Mouse (Mus musculus) spleen, adult 2 months (tissue): Measurements from ENCODE around the gene Srrm1. TPM values are rescaled to one million over a fixed set of nuclear protein-coding genes. Genes with fewer than 3 reads are reported as not detected.

Source experiments
- DNase-seq, 2 experiments: peaks; one replicate each; pipeline versions ENCODE4 v3.0.0 to v3.0.0-alpha.2; 2012 to 2021; ENCODE audit warnings: low spot score in 2 of 2, low read depth in 1 of 2
- H3K27ac ChIP-seq: fragments of 200-500 bp; 2 replicates; pipeline ENCODE4 v1.5.1; 2012; ENCODE audit warnings: low read length, inconsistent platforms; ENCODE audit not compliant: insufficient read depth
- H3K27me3 ChIP-seq: fragments of 200-500 bp; 2 replicates; pipeline ENCODE4 v1.6.1; 2012; ENCODE audit warnings: mild to moderate bottlenecking, moderate library complexity, low read length, inconsistent platforms; ENCODE audit not compliant: control insufficient read depth, insufficient read depth
- H3K36me3 ChIP-seq: fragments of 200-500 bp; 2 replicates; pipeline ENCODE4 v1.6.1; 2012; ENCODE audit warnings: mild to moderate bottlenecking, low read length, inconsistent platforms; ENCODE audit not compliant: control insufficient read depth, insufficient read depth
- H3K4me1 ChIP-seq: fragments of 200-500 bp; 2 replicates; pipeline ENCODE4 v1.6.1; 2011; ENCODE audit warnings: inconsistent platforms; ENCODE audit not compliant: control insufficient read depth, insufficient read depth, insufficient read length
- H3K4me3 ChIP-seq: fragments of 200-500 bp; 2 replicates; pipeline ENCODE4 v1.5.1; 2011; ENCODE audit warnings: mild to moderate bottlenecking, inconsistent platforms; ENCODE audit not compliant: insufficient read depth, insufficient read length; ENCODE audit errors: extremely low read depth
- CTCF ChIP-seq: fragments of 200-500 bp; IDR thresholded peaks from 2 replicates; pipeline ENCODE4 v1.5.1; 2011; ENCODE audit warnings: mild to moderate bottlenecking, inconsistent platforms; ENCODE audit not compliant: insufficient read depth, insufficient read length, insufficient replicate concordance; ENCODE audit errors: extremely low read depth
- POLR2A ChIP-seq: fragments of 200-500 bp; IDR thresholded peaks from 2 replicates; pipeline ENCODE4 v1.6.1; 2011; ENCODE audit warnings: low read depth, low read length, inconsistent platforms
- WGBS: fragments of 180-500 bp; shearing (Covaris S2); methylation state at CpG from one replicate; pipeline ENCODE4 v1.1.7; 2018; 5-methylcytosine and 5-hydroxymethylcytosine counted together
- polyA plus RNA-seq: library from polyadenylated mRNA; depleted of rRNA; stranded (reverse); fragments of >200 nt; gene quantifications from 2 replicates; pipeline ENCODE4 v1.2.3, GENCODE M21; 2012

The Srrm1 gene
- polyA plus RNA-seq, 1 experiment: 22.2 TPM

DNA sequence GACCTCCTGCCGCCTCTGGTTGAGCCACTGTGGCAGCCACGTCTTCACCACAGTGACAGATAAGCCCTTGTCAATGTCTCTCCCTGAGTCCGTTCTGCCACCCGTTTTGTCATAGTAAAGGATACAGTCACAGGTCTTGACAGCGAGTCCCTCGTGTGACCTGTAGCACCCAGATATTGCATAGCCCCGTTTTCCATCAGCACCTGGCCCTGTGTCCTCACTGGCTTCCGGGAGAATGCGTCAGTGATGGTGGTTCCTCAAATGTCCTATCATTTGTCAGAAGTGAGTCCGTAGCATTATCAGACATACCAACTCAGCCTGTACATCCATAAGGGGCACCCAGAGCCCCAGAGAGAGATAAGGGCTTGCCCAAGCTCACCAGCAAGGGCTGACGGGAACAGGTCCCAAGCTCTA, 38.7 kb downstream of the Srrm1 start:
- WGBS: 63% methylated on average over 11 of the region's 11 CpGs

DNA sequence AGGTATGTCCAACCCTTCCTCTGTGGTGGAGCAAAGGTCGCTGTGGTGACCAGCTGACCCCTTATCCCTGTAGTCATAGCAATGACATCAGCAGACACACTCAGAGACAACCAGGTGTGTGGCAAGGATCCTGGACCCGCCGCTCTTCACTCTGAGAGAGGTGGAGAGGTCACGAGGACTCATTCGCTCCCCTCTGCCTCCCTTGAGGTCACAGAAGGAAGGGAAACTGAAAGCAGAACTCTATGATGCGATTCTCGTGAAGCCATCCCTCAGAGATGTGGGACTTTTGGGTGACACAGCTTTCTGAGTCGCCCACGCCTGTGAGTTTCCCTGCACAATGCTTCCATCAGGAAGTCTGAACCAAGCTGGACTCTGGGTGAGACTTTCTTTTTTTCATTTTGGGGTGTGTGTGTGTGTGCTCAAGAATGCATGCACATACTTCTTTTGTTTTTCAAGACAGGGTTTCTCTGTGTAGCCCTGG, 39.3 kb downstream of the Srrm1 start:
- no peak for TF ChIP-seq CTCF
- no peak for TF ChIP-seq POLR2A
- peaks cover 21% of the 10 kb centered on the region for H3K4me1 ChIP-seq
- 6% methylated on average over 9 of the region's 9 CpGs for WGBS
- H3K4me3 ChIP-seq: peak overlapping the region; percentile 2; the same call in 1 of the 2 replicates
- DNase-seq: peak; percentile 71 to 83
- peaks cover 1% of the 10 kb centered on the region; the same call in 1 of the 2 replicates for H3K36me3 ChIP-seq
- H3K27me3 ChIP-seq: no peaks in the 10 kb centered on the region
- H3K27ac ChIP-seq: peak overlapping the region; percentile 65

More for the DNA sequence above, 38.7 kb downstream of the Srrm1 start:
- TF ChIP-seq CTCF: no peak
- no peak for TF ChIP-seq POLR2A
- peaks cover 3% of the 10 kb centered on the region; the same call in 1 of the 2 replicates for H3K36me3 ChIP-seq
- no peaks in the 10 kb centered on the region for H3K27me3 ChIP-seq
- peak overlapping the region; percentile 65 for H3K27ac ChIP-seq
- 0 out of 2 replicates have a peak overlapping the region, but pooled peaks have one; percentile 14 for H3K4me3 ChIP-seq
- H3K4me1 ChIP-seq: peaks cover 21% of the 10 kb centered on the region
- no peak for DNase-seq

DNA sequence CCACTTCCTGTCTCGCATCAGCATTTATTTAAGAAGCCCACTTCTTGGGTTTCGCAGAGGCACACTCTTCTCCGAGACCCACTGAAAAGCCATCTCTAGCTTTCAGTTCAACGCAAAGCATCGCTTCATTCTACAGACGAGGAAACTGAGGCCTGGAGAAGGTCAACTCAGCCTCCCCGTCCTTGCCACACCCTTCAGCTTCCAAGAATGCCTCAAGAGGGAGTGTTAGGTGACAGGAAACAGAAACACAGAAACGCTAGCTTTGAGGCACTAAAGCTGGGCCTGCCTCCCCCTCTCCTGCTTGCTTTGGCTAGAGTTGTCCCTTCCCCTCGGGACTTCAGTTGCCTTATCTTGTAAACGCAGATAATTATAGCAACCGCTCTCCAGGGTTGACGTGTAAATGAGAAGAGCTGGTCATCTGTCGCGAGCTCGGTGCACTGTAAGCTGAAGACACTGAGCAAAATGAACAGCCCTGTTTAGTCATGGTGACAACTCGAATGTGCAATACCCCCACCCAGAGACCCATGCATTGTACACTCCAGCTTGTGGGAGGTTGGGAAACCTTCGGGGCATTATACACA, 39.9 kb downstream of the Srrm1 start:
- Histone ChIP-seq H3K27ac (peak overlapping the region; percentile 65), H3K27me3 (no peaks in the 10 kb centered on the region), H3K36me3 (no peaks in the 10 kb centered on the region), H3K4me1 (peaks cover 21% of the 10 kb centered on the region), H3K4me3 (no peak overlapping the region)
- DNase-seq: no peak
- 31% methylated on average over 17 of the region's 17 CpGs for WGBS
- TF ChIP-seq CTCF (no peak), POLR2A (no peak)

DNA sequence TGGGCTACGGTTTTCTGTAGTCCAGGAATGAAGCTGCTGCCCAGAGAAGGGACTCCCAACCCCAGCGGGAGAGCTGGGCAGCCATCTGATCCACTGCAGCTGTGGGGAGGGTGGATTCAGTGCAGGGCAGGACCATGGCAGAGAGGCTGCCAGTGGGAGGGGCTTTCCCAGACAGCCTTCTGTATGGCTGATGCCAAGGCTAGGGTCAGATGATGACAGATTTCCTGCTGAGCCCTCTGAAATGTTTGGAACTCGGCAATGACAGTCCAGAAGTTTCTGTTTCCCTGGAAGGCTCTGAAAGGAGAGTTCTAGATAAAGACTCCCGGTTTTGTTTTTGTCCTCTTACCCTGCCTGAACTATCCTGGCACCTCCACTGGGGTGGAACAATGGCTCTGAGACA, 40.4 kb downstream of the Srrm1 start:
- WGBS: 60% methylated on average over 4 of the region's 4 CpGs
- Histone ChIP-seq H3K4me3 (no peak overlapping the region), H3K36me3 (no peaks in the 10 kb centered on the region), H3K27me3 (no peaks in the 10 kb centered on the region), H3K27ac (peak overlapping the region; percentile 65), H3K4me1 (peaks cover 21% of the 10 kb centered on the region)
- TF ChIP-seq CTCF (no peak), POLR2A (no peak)
- no peak for DNase-seq

DNA sequence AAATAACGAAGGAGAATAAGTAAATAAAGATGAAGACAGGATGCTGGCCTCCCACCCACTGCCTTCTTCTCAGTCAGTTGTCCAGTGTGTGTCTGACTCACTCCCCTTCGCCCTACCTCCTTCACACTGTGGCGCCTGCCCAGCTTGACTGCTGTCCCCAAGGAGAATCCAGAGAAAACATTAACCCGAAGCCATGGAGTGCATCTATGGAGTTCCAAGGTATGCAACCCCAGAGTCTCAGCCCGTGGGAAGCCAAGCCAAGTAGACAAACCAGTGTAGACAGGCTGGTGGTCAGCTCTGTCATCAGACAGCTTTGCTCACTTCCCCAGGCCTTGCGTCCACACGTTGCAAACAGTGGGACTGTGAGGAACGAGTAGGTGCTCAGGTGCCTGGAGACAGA, 42.8 kb downstream of the Srrm1 start:
- H3K36me3 ChIP-seq: no peaks in the 10 kb centered on the region
- WGBS: 88% methylated on average over 8 of the region's 8 CpGs
- TF ChIP-seq CTCF (no peak), POLR2A (no peak)
- no peak overlapping the region for H3K4me3 ChIP-seq
- no peak for DNase-seq
- no peak overlapping the region for H3K27ac ChIP-seq
- H3K4me1 ChIP-seq: peaks cover 21% of the 10 kb centered on the region
- no peaks in the 10 kb centered on the region for H3K27me3 ChIP-seq

DNA sequence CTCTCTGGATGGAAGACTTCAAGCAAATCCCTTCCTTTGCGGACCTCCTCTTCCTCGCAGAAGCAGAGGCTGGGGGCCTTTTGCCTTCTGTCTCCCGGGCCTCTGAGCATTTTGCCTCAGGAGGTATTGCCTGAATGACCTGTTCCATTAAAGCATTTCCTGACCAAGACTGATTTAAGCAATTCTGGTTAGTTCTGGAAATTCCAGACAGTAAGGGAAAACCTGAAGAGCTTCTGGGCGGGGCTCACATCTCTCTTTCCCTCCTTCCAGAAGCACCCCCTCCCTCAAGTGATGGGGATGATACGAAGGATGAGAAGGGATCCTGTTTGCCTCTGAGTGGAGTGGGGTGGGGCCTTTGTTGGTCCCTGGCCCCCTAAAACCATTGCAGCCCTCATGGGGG, 43.4 kb downstream of the Srrm1 start:
- Histone ChIP-seq H3K36me3 (no peaks in the 10 kb centered on the region), H3K4me1 (peaks cover 21% of the 10 kb centered on the region), H3K4me3 (no peak overlapping the region), H3K27me3 (no peaks in the 10 kb centered on the region), H3K27ac (no peak overlapping the region)
- no peak for TF ChIP-seq CTCF
- TF ChIP-seq POLR2A: no peak
- WGBS: 88% methylated on average over 5 of the region's 5 CpGs
- no peak for DNase-seq

DNA sequence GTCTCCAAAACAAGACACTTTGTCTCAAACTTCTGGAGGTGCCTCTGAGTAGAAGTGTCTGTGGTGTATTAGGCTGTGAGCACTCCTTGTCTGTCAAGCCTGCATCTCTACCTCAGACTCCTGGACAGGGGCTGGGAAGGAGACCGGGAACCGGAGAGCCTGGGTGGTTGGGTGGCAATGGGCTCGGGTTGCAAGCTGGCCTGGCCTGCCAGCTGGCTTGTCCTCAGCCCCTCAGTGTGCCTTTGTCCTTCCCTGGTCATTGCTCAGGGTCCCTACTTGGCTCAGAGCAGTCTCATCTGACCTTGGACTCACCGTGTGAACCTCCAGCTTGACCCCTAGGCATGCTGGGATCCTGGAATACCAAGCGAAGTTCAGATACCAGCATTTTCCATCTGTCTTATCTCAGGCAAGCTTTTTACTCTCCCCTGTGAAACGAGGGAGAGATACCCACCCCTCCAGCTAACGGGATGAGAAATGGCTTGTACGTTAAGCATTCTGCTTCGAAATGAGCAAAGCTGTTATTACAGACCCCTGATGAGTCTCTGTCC, 43.9 kb downstream of the Srrm1 start:
- 82% methylated on average over 9 of the region's 9 CpGs for WGBS
- H3K4me1 ChIP-seq: peaks cover 17% of the 10 kb centered on the region
- TF ChIP-seq POLR2A (no peak), CTCF (no peak)
- H3K36me3 ChIP-seq: no peaks in the 10 kb centered on the region
- no peaks in the 10 kb centered on the region for H3K27me3 ChIP-seq
- DNase-seq: no peak
- no peak overlapping the region for H3K27ac ChIP-seq
- no peak overlapping the region for H3K4me3 ChIP-seq
